Mouse (Mus musculus): ENCODE data around the gene Vmn1r232. TPM values are rescaled to one million over a fixed set of nuclear protein-coding genes. Genes with fewer than 3 reads are reported as not detected.

The Vmn1r232 gene
- polyA plus RNA-seq, 1 experiment from 2014 or later = not detected

- WGBS = 54% methylated on average over 3 of the region's 3 CpGs
- DNase-seq = peak; percentile 20
- Histone ChIP-seq H3K4me2 (peak overlapping the region; percentile 69), H3K9me3 (ENCODE audit: low read depth, low read length) (no peaks in the 10 kb centered on the region), H3K9ac (peak overlapping the region; percentile 47), H3K4me1 (ENCODE audit: insufficient read depth) (peaks cover 10% of the 10 kb centered on the region), H3K4me3 (ENCODE audit: low read depth, low read length) (peak overlapping the region; percentile 71), H3K27me3 (ENCODE audit: insufficient read depth, low read length) (no peaks in the 10 kb centered on the region), H3K27ac (ENCODE audit: low read depth) (peak overlapping the region; percentile 96), H3K36me3 (ENCODE audit: insufficient read depth) (no peaks in the 10 kb centered on the region)
- no peak for TF ChIP-seq CTCF (IDR thresholded peaks at IDR 0.05; ENCODE audit: low read depth)
- no peak for ATAC-seq (ENCODE audit: insufficient read depth)
These were observed 24.7 kb upstream of the Vmn1r232 start for GRCm38 (mm10) chr17:20944226-20944625.

DNA sequence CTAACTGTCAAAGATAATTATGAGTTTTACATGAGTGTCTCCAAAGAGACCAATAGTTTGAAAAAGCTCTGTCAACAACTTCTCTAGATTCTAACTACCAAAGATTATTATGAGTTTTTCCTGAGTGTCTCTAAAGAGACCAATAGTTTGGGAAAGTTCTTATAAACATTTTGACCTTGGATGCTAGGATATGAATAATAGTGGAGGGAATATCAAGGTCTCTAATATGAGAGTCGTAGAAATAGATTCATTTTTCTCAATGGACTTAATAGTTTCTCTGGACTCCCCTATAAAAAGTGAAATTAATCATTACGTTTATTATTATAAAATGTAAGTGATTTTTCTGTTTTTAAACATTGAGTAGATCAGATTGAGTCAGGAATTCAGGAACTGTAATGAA is 14.5 kb downstream of the Vmn1r232 start, which contains the start of gene Vmn1r231:
Gene Vmn1r231, minus strand, starts transcription at position 101 of the 400 bp plus-strand sequence.
- ATAC-seq (ENCODE audit: insufficient read depth) (no peak), DNase-seq (no peak)
- Histone ChIP-seq H3K4me2 (no peak within 1 kb of the TSS), H3K36me3 (ENCODE audit: insufficient read depth) (no peaks in the 10 kb centered on the region), H3K27ac (ENCODE audit: low read depth) (no peak within 1 kb of the TSS), H3K9me3 (ENCODE audit: low read depth, low read length) (no peaks in the 10 kb centered on the region), H3K4me3 (ENCODE audit: low read depth, low read length) (no peak within 1 kb of the TSS), H3K27me3 (ENCODE audit: insufficient read depth, low read length) (no peaks in the 10 kb centered on the region), H3K4me1 (ENCODE audit: insufficient read depth) (no peaks in the 10 kb centered on the region), H3K9ac (no peak within 1 kb of the TSS)
- TF ChIP-seq CTCF (IDR thresholded peaks at IDR 0.05; ENCODE audit: low read depth) = no peak
- WGBS = 61% methylated on average over 2 of the region's 2 CpGs

Other genes with a start within 250 kb of the Vmn1r232 start
- not detected in 2 replicates for gene Vmn1r226, start 236.9 kb downstream of the Vmn1r232 start, polyA plus RNA-seq (2014; fragmentation: Nextera tagmentation; extraction: Ambion mirVana)
- gene Vmn1r227, start 189.9 kb downstream of the Vmn1r232 start, polyA plus RNA-seq (2014; fragmentation: Nextera tagmentation; extraction: Ambion mirVana) = not detected in 2 replicates
- not detected in 2 replicates for gene Vmn1r228, start 133.6 kb downstream of the Vmn1r232 start, polyA plus RNA-seq (2014; fragmentation: Nextera tagmentation; extraction: Ambion mirVana)
- gene Vmn1r229, start 108.2 kb downstream of the Vmn1r232 start, polyA plus RNA-seq (2014; fragmentation: Nextera tagmentation; extraction: Ambion mirVana) = not detected in 2 replicates
- gene Vmn1r230, start 79.3 kb downstream of the Vmn1r232 start, polyA plus RNA-seq (2014; fragmentation: Nextera tagmentation; extraction: Ambion mirVana) = not detected in 2 replicates
- gene Vmn1r231, start 14.6 kb downstream of the Vmn1r232 start, polyA plus RNA-seq (2014; fragmentation: Nextera tagmentation; extraction: Ambion mirVana) = not detected in 2 replicates
- 431 and 435 TPM in 2 replicates for gene Ppp2r1a, start 25.6 kb upstream of the Vmn1r232 start, polyA plus RNA-seq (2014; fragmentation: Nextera tagmentation; extraction: Ambion mirVana)
- not detected in 2 replicates for gene Vmn1r233, start 76.8 kb upstream of the Vmn1r232 start, polyA plus RNA-seq (2014; fragmentation: Nextera tagmentation; extraction: Ambion mirVana)
- 15.8 and 16.2 TPM in 2 replicates for gene Zfp160, start 89.2 kb upstream of the Vmn1r232 start, polyA plus RNA-seq (2014; fragmentation: Nextera tagmentation; extraction: Ambion mirVana)